Mouse (Mus musculus): ENCODE data around the gene Bbs9.

The Bbs9 gene

DNA sequence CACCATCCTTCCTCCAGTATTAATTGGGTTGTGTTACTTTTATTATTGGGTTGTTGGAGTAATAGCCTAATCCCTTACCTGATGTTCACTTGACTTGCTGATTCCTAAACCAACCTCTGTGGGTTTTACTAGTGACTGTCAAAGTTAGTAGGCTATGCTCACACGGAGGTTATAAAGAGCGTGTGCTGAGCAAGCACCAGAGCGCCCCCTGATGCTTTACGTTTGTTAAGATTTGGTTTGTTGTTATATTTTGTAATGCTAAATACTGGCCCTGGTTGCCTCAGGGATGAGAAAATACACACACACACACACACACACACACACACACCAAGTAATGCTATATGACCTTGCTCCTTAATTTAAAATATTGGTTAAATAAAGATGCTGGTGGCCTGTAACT, 219.9 kb downstream of the Bbs9 start:
- no peak for DNase-seq (ENCODE audit: low spot score in 2 of 2)

DNA sequence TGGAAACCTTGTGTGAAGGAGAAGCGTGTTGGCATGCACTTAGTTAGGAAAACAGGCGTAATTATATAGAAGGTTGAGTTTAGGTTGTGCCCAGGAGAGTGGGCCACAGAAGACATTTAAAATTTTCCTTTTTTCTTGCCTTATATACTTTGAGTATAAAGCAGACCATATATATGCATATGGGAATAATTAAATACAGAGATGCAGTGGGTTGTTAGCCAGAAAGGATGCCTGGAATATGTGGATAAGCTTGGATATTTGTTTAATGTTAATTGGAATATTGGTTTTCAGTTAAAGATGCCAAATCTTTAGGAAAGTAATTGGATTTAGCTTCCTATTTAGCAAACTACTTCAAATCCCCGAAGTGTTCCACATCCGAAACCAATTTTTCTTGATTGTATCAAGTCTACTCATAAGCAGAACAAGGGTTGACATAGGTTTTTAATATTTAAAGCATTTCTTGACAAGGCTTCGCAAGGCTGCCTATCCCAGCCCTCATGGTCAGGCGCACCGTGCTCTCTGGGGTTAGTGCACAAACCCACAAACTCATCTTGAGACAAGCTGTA, 221.4 kb downstream of the Bbs9 start:
- DNase-seq (ENCODE audit: low spot score in 2 of 2) = no peak

DNA sequence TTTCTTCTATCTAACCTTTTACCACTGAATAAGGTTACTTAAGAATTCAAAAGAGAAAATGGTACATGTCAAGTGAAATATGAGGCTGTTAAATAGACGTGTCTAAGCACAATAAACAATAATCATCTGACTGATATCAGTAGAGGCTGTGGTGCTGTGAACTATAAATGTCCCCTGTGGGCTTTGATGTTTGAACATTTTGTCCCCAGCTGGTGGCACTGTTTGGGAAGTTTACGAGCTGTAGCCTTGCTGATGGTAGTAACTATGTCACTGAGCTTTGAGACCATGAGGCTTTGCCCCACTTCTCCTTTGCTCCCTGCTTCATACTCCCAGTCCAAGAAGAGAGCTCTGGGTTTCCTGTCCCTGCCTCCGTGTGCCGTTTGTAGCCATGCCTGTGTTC, 222.3 kb downstream of the Bbs9 start:
- no peak for DNase-seq (ENCODE audit: low spot score in 2 of 2)

DNA sequence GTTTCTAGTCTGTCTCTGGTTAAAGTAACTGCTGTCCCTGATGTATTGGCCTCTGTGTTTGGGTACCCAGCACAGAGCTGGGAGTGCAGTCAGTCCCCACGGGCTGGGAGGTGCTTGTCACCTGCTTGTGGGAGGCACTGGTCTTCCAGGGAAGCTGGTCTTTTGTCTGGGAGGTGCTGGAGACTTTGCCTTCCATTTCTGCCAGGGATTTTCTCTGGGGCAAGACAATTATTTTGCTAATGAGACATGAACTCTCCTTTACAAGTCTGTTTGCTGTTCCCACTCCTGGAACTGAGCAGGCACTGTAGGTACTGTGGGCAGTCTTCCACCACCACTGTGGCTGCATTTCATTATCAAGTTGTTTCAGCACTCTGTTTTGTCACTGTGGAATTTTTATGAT, 223.0 kb downstream of the Bbs9 start:
- DNase-seq (ENCODE audit: low spot score in 2 of 2) = no peak

DNA sequence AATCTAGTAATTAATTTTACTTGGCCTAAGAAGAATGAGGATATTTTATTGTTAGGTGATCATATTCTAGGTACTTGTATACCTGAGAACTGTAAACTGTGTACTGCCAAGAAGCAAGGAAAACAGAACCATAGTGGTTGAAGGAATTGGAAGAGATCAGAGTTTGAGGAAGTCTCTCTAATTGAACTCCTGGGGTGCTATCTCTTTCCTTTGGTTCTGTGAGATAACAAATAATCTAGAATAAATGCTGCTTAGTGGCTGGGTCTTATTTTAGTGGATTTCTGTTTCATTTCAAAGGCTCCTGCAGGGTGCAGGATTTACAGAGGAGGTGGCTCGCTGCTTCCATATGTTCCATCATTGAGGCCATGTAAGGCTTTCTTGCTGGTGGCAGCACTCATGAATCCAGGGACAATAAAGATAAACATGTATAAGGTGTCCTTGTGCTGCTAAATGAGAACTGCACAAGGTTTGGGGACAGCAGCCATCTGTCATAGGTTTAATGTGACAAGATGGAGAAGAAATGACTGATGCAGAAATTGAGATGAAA, 226.6 kb downstream of the Bbs9 start:
- no peak for DNase-seq (ENCODE audit: low spot score in 2 of 2)

DNA sequence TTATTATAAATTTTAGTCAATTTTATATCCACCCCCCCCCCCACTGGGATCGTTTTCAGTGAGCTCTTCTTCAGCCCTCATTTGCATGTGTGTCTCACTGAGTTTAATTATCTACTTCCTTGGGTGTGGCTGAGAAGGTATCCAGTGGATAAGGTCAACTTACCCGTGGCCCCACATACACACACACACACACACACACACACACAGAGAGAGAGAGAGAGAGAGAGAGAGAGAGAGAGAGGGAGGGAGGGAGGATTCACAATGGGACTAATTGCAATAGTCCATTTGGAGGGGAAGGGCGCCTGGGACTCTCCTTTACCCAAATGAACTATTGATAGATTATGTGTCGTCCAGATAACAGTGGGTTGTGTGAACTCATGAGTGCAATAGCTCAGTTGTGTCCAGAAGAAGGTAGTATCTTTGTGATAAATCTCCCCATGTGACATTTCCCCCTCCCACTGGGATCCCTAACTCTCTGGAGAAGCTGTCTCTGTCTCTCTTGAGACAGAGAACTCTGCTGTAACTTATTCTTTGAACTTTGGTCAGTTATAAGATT, 227.4 kb downstream of the Bbs9 start:
- DNase-seq (ENCODE audit: low spot score in 2 of 2) = no peak

DNA sequence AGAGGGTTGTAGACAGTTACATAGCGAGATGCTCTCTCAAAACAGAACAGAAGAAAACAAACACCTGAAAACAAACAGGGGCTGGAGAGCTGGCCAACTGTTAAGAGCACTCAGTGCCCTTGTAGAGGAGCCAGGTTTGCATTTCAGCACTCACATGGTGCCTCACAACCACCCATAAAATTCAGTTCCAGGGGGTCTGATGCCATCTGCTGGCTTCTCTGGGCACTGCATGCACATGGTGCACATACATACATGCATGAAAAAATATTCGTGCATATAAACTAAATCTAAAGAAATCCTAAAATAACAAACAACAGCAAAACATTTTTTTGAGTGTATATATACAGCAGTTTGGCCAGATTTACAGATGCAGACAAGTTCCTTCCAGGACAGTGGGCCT, 228.0 kb downstream of the Bbs9 start:
- no peak for DNase-seq (ENCODE audit: low spot score in 2 of 2)

DNA sequence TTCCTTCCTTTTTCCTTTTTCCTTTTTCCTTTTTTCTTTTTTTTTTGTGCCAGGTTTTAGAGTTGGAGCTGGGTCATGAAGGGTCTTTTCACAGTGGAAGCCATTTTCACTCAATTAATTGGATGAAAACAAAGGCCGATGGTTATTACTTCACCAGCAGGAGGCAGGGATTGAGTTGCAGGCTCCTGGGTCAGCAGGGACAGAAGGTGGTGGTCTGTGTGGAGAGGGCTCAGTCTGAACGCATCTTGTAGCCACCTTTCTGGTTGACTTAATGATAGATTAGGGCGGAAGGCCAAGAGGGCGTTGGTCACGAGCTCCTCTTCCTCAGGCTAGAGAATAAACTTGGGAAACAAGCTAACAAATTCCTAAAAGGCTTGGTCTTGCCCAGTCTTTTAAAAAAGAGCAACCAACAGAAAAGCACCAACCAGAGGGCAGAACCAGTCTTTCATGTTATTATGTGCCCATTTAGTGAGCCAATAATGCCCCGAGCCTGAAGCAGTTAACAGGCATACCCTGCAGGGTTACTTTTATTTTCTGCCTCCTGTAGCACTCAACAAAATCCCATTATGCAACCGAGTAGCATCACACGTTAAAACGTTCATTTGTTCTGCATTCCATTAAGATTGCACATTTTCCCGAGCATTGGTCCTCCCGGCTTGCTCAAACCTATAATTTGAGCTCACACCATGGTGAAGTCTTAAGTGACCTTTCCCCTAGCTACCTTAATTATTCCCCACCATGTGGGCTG, 231.8 kb downstream of the Bbs9 start:
- DNase-seq (ENCODE audit: low spot score in 2 of 2) = no peak

DNA sequence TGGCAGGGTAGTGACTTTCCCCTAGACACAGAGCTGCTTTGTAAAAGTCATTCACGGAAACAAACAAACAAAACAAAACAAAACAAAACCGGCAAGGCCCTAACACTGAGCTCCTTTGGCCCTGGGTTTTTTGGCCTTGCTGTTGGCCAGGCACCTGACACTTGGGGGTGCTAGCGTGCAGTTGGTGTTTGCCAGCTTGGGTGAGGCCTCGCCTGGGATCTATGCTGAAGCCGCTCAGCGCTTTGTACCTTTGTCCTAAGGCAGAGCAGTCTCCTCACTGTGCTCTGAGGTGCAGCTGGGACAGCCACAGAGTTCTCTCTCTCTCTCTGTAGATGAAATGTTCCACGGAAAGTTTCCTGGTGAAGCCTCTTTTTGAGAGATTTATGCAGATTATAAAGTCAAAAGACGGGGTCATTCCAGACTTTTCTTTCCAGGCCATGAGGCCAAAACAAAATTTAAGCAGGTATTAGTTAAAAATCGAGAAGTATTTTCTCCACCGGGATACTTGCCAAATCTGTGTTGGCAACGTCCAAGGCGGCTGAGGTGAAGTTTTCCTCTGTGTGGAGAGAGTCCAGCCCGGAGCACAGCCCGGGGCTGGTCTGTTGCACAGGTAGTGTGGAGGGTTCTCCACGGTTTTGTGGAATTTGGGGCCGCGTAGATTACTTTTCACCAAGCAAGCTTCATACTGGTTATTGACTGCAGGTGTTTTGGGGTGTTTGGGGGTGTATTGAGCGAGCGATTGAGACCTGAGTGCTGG, 233.6 kb downstream of the Bbs9 start:
- peak; percentile 53 to 61 for DNase-seq (ENCODE audit: low spot score in 2 of 2)

DNA sequence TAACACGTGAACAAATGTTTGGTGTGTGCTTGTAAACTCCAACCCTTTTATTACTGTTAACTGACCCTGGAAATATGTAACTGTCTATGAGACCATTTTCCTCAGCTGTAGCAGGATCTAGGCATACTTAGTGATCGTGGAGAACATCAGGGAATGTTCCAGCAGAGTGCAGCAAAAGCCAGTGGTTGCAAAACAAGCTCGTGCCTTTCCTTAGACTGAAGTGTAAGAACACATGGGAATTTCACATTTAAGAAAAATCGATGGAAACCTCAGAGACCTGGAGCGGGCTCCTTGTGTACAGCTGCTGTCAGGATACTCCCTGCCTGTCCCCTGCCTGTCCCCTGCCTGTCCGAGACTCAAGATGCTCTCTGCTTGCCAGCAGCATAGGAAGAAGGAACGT, 234.5 kb downstream of the Bbs9 start:
- peak; percentile 50 to 52 for DNase-seq (ENCODE audit: low spot score in 2 of 2)

DNA sequence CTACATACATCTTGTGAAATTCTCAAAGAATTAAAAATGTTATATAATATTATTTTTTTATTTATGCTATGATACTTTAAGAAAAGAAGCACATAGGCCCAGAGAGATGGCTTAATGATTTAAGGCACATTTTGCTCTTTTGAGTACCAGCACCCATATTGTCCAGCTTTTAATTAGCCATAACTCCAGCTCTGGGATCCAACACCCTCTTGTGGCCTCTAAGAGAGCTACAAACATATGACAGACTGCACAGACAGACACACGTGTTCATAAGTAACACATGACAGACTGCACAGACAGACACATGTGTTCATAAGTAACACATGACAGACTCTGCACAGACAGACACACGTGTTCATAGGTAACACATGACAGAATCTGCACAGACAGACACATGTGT, 235.8 kb downstream of the Bbs9 start:
- DNase-seq (ENCODE audit: low spot score in 2 of 2) = no peak

DNA sequence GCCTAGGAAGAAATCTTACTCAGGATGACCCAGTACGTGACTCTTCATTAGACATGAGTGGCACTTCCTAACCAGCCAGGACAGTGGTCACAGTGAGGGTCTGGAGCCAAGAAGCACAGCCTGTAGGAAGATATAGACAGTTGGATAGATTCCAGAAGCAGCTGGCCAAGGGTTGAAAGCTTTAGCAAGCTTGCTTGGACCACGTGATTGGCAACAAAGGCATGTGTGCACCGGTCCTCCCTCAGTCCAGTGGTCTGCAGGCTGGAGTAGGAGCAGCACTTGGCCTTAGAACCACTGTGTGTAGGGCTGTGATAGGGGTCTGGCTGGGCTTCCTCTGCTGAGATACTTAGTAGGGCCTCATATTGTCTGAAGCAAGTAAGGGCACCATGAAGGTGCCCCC, 237.2 kb downstream of the Bbs9 start:
- DNase-seq (ENCODE audit: low spot score in 2 of 2) = no peak

DNA sequence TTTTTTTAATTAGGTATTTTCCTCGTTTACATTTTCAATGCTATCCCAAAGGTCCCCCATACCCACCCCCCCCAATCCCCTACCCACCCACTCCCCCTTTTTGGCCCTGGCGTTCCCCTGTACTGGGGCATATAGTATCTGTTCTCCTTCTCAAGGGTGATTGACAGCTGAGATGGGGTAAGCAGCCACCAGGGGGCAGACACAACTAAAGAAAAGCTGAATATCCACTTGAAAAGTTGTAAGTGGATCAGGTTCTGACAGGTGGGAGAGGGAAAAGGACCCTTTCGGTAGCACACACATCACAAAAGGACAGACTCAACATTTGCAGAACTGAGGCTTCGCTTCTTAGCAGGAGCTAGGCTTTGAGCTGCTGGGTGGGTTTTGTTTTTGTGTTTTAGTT, 237.8 kb downstream of the Bbs9 start:
- DNase-seq (ENCODE audit: low spot score in 2 of 2) = peak in 1 of 2 experiments; percentile 46

DNA sequence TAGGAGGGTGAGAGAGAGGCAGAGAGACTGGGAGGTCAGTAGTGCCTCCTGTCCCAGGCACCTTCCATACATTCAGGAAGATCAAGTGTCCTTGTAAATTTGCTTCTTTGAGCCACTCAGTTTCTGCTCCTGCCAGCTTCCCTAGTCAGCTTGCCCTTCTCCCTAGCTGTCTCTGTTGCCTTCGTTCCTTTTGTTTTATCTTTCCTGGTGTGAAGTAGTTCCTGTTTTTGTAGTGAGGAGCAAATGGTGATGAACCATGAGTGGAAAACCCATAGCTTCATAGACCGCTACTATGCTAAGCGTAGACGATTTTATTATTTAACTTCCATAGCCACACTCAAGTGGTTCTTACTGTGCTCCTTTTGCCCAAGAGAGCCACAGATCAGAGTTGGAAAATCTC, 242.1 kb downstream of the Bbs9 start:
- no peak for DNase-seq (ENCODE audit: low spot score in 2 of 2)

DNA sequence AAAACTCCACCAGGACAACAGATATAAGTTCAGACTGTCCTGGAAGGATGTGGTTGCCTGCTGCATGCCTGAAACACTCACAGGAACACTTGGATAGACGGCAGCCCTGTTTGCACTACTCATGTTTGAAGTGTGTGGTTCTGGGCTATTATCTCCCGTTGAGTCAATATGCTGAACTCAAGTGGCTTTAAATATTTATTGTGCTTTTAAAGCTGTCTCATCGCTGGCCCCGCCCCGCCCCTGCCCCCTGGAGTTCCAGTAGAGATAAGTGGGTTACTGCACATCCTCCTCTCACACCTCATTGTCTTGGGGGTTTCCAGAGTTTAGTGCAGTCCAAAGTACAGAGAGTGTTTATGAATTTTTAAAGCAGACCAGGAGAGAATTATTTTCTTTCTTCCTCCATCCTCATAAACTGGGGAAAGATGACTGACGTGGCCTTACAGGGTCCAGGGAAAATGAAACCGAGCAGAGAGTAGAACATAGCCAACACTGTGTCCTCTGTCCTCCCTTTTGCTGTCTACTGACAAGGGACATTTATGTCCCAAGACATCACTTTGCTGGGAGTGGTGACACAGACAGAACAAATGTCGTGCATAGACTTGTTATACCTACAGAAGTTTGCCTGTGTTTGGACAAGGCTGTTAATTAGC, 242.8 kb downstream of the Bbs9 start:
- DNase-seq (ENCODE audit: low spot score in 2 of 2) = no peak

DNA sequence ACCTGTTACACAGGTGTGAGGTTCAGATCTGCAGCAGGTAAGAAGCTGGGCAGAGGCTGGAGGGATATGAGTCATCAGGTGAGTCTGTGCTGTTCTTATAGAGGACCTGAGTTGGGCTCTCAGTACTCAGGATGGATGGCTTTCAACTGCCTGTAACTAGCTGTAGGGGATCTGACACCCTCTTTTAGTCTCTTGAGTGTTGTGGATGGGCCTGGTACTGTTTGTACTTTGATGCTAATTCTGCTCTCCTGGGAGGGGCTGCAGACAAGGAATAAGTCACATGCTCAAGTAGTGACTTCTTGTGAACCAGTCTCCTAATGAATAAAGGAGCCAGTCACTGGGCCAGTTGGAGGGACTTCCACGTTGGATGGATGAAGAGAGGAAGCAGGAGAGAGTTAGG, 257.1 kb downstream of the Bbs9 start:
- DNase-seq (ENCODE audit: low spot score in 2 of 2) = no peak

DNA sequence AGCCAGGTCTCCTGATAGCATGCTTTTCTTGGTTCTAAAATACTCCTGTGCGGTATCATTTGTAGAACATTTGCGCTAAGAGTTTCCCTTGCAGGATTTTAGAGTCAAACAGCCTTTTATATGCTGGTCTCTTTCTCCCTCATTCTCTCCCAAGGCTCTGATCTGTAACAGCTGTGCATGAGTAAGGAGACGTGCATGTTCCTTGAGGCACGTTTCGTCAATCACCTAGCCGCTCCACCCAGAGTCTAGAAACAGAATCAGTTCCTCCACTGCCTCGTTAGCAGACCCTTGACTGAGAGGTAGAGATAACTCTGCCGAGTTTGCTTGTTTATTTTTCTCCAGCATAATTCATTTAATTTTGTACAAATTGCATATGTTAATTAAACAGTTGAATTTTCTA, 259.4 kb downstream of the Bbs9 start:
- no peak for DNase-seq (ENCODE audit: low spot score in 2 of 2)

DNA sequence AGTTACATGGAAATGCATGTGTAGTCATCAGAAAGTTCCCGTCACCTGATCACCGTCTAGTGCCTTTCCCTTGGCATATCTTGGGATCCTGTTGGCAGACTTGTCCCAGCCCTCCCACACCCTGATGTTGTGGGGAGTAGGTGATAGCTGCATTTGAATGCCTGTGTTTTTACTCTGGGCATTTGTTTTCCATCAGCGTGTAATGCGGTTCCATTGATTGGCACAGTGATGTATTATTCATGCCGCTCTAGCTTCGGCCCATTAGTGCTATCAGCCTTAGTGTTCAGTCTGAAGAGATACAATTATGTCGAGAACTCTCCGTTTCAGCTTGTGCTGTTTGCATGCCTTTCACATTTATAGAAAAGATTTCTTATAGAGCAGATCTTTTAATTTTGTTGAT, 259.9 kb downstream of the Bbs9 start:
- DNase-seq (ENCODE audit: low spot score in 2 of 2) = no peak

DNA sequence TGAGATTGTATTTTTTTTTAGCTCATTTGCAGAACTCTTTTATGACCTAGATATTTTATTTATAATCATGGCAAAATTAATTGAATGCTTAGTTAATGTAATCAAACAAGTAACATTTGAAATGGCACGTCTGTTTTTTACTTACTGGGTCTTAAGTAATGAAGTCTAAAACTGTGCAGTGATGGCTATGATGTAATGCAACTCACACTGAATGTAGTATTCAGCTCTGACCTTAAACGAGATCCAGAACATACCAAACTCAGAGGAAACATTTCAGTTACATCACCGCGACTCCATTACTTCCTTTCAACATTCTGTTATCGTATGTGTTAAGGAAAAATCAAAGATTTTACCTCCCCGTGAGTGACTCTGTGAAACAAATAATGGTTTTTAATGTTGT, 262.4 kb downstream of the Bbs9 start:
- DNase-seq (ENCODE audit: low spot score in 2 of 2) = no peak

DNA sequence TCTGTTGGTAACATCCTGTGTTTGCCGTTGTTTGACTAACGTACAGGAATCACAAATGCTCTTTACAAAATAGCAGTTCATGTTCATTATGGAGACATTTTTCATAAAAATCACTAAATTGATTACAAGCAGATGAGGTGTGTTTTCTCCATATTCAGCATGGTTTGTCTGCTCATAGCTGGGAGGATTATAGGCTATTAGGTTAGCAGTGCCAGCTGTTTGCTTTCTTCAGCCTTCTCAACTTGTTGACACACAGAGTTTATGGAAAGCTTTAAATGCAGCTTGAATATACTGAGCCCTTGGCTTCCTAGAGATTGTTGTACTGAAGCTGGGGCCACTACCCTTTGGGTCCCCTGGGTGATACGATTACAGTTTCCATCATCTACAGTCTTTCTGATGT, 263.3 kb downstream of the Bbs9 start:
- no peak for DNase-seq (ENCODE audit: low spot score in 2 of 2)

DNA sequence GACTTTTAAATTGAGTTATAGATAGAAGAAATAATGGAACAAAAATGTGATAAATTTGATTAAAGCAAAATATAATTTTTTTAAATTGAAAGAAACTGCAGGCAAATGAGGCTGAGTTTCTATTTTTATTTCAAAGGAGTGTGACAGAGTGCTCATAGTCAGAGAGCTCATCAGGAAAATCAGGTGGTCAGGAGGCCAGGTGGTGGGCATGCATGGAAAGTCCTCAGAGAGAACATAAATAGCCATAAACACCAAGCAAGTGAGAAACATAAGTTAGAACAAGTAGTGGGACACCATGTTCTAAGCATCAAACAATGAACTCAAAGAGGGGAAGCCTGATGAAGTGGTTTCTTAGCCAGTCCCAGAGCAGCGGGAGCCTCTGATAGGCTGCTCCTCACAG, 266.5 kb downstream of the Bbs9 start:
- no peak for DNase-seq (ENCODE audit: low spot score in 2 of 2)

DNA sequence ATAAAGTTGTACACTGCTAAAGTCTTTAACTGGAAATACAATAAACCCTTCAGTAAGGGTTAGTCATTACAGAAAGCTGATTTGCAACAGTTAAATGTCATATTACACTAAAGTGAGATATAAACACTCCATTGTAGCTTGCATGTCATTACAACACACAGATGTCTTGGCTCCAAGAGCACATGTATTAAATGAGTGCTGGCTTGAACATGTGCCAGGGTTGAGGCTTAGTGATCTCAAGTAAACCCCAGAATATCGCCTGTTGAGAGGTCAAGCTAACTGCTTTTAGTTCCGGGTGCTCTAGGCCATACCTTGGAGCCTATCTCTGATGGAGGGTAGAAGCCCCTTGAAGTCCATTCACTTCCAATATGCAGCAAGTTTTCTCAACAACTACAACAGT, 273.1 kb downstream of the Bbs9 start:
- no peak for DNase-seq (ENCODE audit: low spot score in 2 of 2)
